Mouse (Mus musculus) left cerebral cortex, adult 11 months (tissue): ENCODE measurements around the gene Steap3.

Source experiments
- DNase-seq: peaks from one replicate; pipeline ENCODE4 v3.0.0; 2022; ENCODE audit warnings: low spot score

Steap3 gene

GRCm38 (mm10) chr1:120198151-120198550 is 74.4 kb downstream of the Steap3 start:
- DNase-seq, result no peak

- DNase-seq, result peak; percentile 66
Observed at GRCm38 (mm10) chr1:120197189-120197588, 75.3 kb downstream of the Steap3 start.

GRCm38 (mm10) chr1:120196724-120197123 is 75.8 kb downstream of the Steap3 start:
- DNase-seq, result no peak

- DNase-seq, result no peak
Observed at GRCm38 (mm10) chr1:120195947-120196346, 76.6 kb downstream of the Steap3 start.

GRCm38 (mm10) chr1:120193586-120193985 is 78.9 kb downstream of the Steap3 start:
- no peak for DNase-seq

GRCm38 (mm10) chr1:120192321-120192720 is 80.2 kb downstream of the Steap3 start:
- DNase-seq, result no peak

GRCm38 (mm10) chr1:120190946-120191345 is 81.6 kb downstream of the Steap3 start:
- DNase-seq, result peak; percentile 21

GRCm38 (mm10) chr1:120190300-120190699 is 82.2 kb downstream of the Steap3 start:
- DNase-seq, result no peak

- peak; percentile 13 for DNase-seq
Observed at GRCm38 (mm10) chr1:120189206-120189605, 83.3 kb downstream of the Steap3 start.

- no peak for DNase-seq
Observed at GRCm38 (mm10) chr1:120187059-120187458, 85.4 kb downstream of the Steap3 start.

- no peak for DNase-seq
Observed at GRCm38 (mm10) chr1:120186655-120187054, 85.8 kb downstream of the Steap3 start.

- no peak for DNase-seq
Observed at GRCm38 (mm10) chr1:120186204-120186603, 86.3 kb downstream of the Steap3 start.

GRCm38 (mm10) chr1:120177141-120177540 is 95.4 kb downstream of the Steap3 start:
- DNase-seq, result no peak

- no peak for DNase-seq
Observed at GRCm38 (mm10) chr1:120176313-120176712, 96.2 kb downstream of the Steap3 start.

GRCm38 (mm10) chr1:120174991-120175390 is 97.5 kb downstream of the Steap3 start:
- no peak for DNase-seq

GRCm38 (mm10) chr1:120171819-120172521 is 100.5 kb downstream of the Steap3 start:
- peak; percentile 17 for DNase-seq

GRCm38 (mm10) chr1:120170307-120170706 is 102.2 kb downstream of the Steap3 start:
- no peak for DNase-seq

GRCm38 (mm10) chr1:120168674-120169073 is 103.8 kb downstream of the Steap3 start:
- DNase-seq, result no peak

- DNase-seq, result no peak
Observed at GRCm38 (mm10) chr1:120168016-120168415, 104.5 kb downstream of the Steap3 start.

GRCm38 (mm10) chr1:120162616-120163015 is 109.9 kb downstream of the Steap3 start:
- DNase-seq, result no peak

GRCm38 (mm10) chr1:120161502-120161901 is 111.0 kb downstream of the Steap3 start:
- DNase-seq, result no peak

- DNase-seq, result no peak
Observed at GRCm38 (mm10) chr1:120158474-120159127, 113.9 kb downstream of the Steap3 start.

GRCm38 (mm10) chr1:120155325-120155724 is 117.2 kb downstream of the Steap3 start:
- no peak for DNase-seq

GRCm38 (mm10) chr1:120154232-120154631 is 118.3 kb downstream of the Steap3 start:
- no peak for DNase-seq
